Mouse (Mus musculus) hindbrain, embryonic 14.5 days (tissue): ENCODE results near the gene Sars2. TPM values are rescaled to one million over a fixed set of nuclear protein-coding genes. Genes with fewer than 3 reads are reported as not detected.

Source experiments
- ATAC-seq: fragments of 200-750 bp; cut with Nextera tagmentation; 2 replicates; pipeline ENCODE4 v1.8.0; 2017; ENCODE audit warnings: moderate number of reproducible peaks, mild to moderate bottlenecking, moderate TSS enrichment, moderate library complexity; ENCODE audit not compliant: low FRiP score
- DNase-seq: peaks from one replicate; pipeline ENCODE4 v3.0.0-alpha.2; 2015; ENCODE audit warnings: low spot score
- H3K27ac ChIP-seq: fragments of 300-500 bp; sonication (generic); 2 replicates; pipeline ENCODE4 v1.5.1; 2014; ENCODE audit warnings: mild to moderate bottlenecking, moderate library complexity
- H3K27me3 ChIP-seq: fragments of 300-500 bp; sonication (generic); 2 replicates; pipeline ENCODE4 v1.6.1; 2014; ENCODE audit warnings: mild to moderate bottlenecking, low read length, mixed read lengths; ENCODE audit not compliant: control insufficient read depth, insufficient read depth
- H3K36me3 ChIP-seq: fragments of 300-500 bp; sonication (generic); replicated peaks from 2 replicates; pipeline ENCODE4 v1.6.1; 2014; ENCODE audit not compliant: control insufficient read depth, insufficient read depth
- H3K4me1 ChIP-seq: fragments of 300-500 bp; sonication (generic); replicated peaks from 2 replicates; pipeline ENCODE4 v1.6.1; 2014; ENCODE audit warnings: antibody characterized with exemption, low read length, mixed read lengths; ENCODE audit not compliant: control insufficient read depth, insufficient read depth
- H3K4me2 ChIP-seq: fragments of 300-500 bp; sonication (generic); replicated peaks from 2 replicates; pipeline ENCODE4 v1.6.1; 2014; ENCODE audit warnings: mild to moderate bottlenecking, moderate library complexity
- H3K4me3 ChIP-seq: fragments of 300-500 bp; sonication (generic); replicated peaks from 2 replicates; pipeline ENCODE4 v1.5.1; 2014; ENCODE audit warnings: mild to moderate bottlenecking, low read length
- H3K9ac ChIP-seq: fragments of 300-500 bp; sonication (generic); 2 replicates; pipeline ENCODE4 v1.6.1; 2014
- H3K9me3 ChIP-seq: fragments of 300-500 bp; sonication (generic); 2 replicates; pipeline ENCODE4 v1.6.1; 2016; ENCODE audit warnings: low read length; ENCODE audit not compliant: control insufficient read depth
- WGBS: fragments of 180-500 bp; shearing (Covaris S2); extraction: QIAGEN DNeasy Blood & Tissue Kit; methylation state at CpG from one replicate; pipeline ENCODE4 v1.1.7; 2014; 5-methylcytosine and 5-hydroxymethylcytosine counted together
- polyA plus RNA-seq: library from polyadenylated mRNA; unstranded; fragments of >200 nt; fragmentation: Nextera tagmentation; extraction: Ambion mirVana; gene quantifications from 2 replicates; pipeline ENCODE4 v1.2.1, GENCODE M21; 2014

Gene Sars2
- polyA plus RNA-seq, 1 experiment from 2014 or later, result 16.6 TPM

DNA sequence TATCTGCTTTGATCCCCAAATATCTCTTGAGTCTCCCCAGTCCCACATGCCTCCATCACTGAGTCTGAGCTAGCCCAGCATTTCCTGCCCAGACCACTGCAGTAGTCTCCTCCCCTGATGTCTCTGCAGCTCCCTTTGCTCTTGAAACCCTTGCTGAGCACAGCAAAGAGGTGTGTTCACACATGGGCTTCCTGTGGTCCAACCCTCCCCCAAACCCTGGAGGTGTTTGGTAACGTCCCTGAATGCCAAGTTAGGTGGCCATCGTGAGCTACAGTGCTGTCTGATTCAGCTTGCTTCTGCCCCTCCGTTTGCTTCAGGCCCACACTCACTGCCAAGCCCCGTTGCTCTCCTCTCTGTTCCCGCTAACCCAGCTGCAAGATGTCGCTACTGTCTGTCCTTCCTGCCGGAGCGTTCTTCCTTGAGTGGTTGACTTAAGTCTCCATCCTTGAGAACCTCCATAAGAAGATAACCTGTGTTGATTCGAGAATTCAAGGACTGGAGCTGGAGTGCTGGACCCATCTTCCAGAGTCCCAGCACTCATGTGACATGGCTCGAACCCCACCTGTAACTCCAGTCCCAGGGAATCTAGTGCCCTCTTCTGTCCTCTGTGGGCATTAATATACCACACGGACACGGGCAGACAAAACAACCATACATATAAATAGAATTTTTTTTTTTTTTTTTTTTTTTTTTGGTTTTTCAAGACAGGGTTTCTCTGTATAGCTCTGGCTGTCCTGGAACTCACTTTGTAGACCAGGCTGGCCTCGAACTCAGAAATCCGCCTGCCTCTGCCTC lies 50.8 kb downstream of the Sars2 start:
- Histone ChIP-seq H3K36me3 (no peaks in the 10 kb centered on the region; the same call in 1 of the 2 replicates), H3K27ac (no peak overlapping the region), H3K4me3 (no peak overlapping the region), H3K4me2 (no peak overlapping the region), H3K9me3 (no peaks in the 10 kb centered on the region), H3K4me1 (no peaks in the 10 kb centered on the region), H3K27me3 (no peaks in the 10 kb centered on the region), H3K9ac (no peak overlapping the region)
- ATAC-seq (no peak), DNase-seq (no peak)
- WGBS, result 87% methylated on average over 13 of the region's 14 CpGs

DNA sequence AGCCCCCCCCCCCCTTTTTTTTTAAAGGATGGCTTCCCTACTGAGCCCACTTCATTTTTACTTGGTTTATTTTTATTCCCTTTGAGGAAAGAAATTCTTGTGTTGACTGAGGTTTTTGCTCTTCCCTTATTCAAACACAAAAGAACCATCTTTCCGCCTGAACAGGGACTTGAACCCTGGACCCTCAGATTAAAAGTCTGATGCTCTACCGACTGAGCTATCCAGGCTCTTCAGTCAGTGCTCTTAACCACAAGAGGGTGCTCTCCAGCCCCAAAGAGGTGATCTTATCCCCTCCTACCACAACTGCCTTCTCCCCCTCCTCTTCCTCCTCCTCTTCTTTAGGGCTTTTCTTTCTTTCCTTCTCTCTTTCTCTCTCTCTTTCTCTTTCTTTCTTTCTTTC lies 52.0 kb downstream of the Sars2 start:
- Histone ChIP-seq H3K27ac (no peak overlapping the region), H3K4me2 (no peak overlapping the region), H3K9ac (no peak overlapping the region), H3K27me3 (no peaks in the 10 kb centered on the region), H3K9me3 (no peaks in the 10 kb centered on the region), H3K36me3 (no peaks in the 10 kb centered on the region), H3K4me1 (no peaks in the 10 kb centered on the region), H3K4me3 (no peak overlapping the region)
- DNase-seq (no peak), ATAC-seq (no peak)
- 36% methylated on average over 2 of the region's 2 CpGs for WGBS

DNA sequence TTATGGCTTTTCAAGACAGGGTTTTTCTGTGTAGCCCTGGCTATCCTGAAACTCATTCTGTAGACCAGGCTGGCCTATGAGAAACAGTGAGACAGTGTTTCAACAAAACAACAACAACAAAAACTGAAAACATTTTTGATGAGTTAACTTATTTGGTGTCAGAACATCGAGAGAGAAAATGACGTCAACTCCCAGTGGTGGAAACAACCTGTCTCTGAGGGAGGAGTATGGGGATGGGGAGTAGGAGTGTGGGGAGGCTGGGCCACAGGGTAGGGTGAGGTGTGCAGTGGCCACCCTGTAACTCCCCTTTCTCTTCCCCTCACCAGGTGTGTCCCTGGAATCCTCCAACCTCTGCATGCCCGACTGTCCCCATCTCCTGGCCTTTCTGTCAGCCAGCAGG lies 52.7 kb downstream of the Sars2 start:
- ATAC-seq (no peak), DNase-seq (no peak)
- WGBS, result 74% methylated on average over 3 of the region's 3 CpGs
- no peak overlapping the region for H3K9ac ChIP-seq
- H3K27me3 ChIP-seq, result no peaks in the 10 kb centered on the region
- no peaks in the 10 kb centered on the region for H3K4me1 ChIP-seq
- no peak overlapping the region for H3K27ac ChIP-seq
- H3K9me3 ChIP-seq, result no peaks in the 10 kb centered on the region
- H3K36me3 ChIP-seq, result no peaks in the 10 kb centered on the region
- no peak overlapping the region for H3K4me3 ChIP-seq
- H3K4me2 ChIP-seq, result no peak overlapping the region

DNA sequence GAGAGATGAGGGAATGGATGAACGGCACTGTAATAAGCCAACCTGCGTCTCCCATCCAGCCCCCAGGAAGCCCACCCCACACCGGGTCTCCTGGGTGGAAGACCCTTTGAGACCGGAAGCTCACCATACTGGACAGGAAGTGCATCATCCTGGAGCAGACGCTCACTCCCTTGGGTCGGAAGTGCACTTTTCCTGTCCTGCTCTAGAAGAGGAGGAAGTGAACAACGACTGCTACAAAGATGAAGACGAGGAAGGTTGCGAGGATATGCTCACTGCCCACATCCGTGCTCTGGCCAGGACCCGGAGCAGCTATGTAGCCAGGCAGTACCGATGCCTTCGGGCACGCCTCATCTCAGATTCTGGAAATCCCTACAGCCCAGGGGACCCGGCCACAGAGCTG lies 54.0 kb downstream of the Sars2 start:
- DNase-seq (no peak), ATAC-seq (no peak)
- H3K9ac ChIP-seq, result no peak overlapping the region
- H3K9me3 ChIP-seq, result no peaks in the 10 kb centered on the region
- 81% methylated on average over 15 of the region's 15 CpGs for WGBS
- H3K4me1 ChIP-seq, result no peaks in the 10 kb centered on the region
- H3K4me3 ChIP-seq, result no peak overlapping the region
- no peaks in the 10 kb centered on the region for H3K36me3 ChIP-seq
- H3K27ac ChIP-seq, result no peak overlapping the region
- no peaks in the 10 kb centered on the region for H3K27me3 ChIP-seq
- peak overlapping the region; percentile 35 for H3K4me2 ChIP-seq

DNA sequence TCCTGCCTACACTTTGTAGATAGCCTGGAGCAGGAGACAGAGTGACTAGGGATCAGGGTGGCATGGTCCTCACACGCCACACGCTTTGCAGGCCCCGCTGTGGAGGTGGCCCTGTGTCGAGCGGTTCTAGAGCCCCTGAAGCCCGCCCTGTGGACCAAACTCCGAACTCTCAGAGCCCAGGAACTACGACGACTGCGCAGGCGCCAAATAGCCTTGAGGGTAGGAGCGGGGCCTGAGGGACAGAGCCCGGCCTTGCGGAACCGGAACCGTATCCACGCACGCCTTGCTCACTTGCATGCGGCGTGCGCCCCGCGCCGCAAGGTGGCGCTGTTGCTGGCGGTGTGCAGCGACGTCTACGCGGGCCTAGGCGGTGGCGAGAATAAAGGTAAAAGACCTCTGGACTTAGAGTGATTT lies 54.8 kb downstream of the Sars2 start:
- peak; percentile 69; the same call in 1 of the 2 replicates for ATAC-seq
- peak; percentile 82 for DNase-seq
- Histone ChIP-seq H3K9ac (no peak overlapping the region), H3K4me3 (no peak overlapping the region), H3K9me3 (no peaks in the 10 kb centered on the region), H3K36me3 (no peaks in the 10 kb centered on the region), H3K4me2 (peak overlapping the region; percentile 35), H3K27ac (no peak overlapping the region), H3K4me1 (no peaks in the 10 kb centered on the region), H3K27me3 (no peaks in the 10 kb centered on the region)
- 15% methylated on average over 32 of the region's 32 CpGs for WGBS

DNA sequence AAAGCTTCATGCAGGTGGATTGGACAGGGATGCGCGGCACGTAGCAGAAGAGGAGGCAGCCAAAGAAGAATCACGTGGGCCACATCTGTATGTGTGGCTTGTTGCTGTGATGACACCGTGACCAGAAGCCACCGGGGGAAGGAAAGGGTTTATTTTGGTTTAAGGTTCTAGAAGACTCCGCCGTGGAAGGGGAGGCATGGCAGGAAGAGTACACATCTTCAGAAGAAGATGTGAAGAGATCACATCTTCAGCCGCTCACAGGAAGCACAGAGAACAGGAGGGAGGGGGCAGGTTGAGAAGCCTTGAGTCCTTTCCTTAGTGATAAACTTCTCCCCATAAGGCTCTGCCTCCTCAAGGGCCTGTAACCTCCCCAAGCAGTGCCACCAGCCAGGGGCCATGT lies 58.2 kb downstream of the Sars2 start:
- no peak overlapping the region for H3K4me3 ChIP-seq
- H3K9ac ChIP-seq, result no peak overlapping the region
- ATAC-seq (no peak), DNase-seq (no peak)
- H3K4me2 ChIP-seq, result no peak overlapping the region
- H3K4me1 ChIP-seq, result peaks cover 6% of the 10 kb centered on the region; the same call in 1 of the 2 replicates
- WGBS, result 95% methylated on average over 9 of the region's 9 CpGs
- no peaks in the 10 kb centered on the region for H3K27me3 ChIP-seq
- no peaks in the 10 kb centered on the region for H3K36me3 ChIP-seq
- no peaks in the 10 kb centered on the region for H3K9me3 ChIP-seq
- H3K27ac ChIP-seq, result no peak overlapping the region

DNA sequence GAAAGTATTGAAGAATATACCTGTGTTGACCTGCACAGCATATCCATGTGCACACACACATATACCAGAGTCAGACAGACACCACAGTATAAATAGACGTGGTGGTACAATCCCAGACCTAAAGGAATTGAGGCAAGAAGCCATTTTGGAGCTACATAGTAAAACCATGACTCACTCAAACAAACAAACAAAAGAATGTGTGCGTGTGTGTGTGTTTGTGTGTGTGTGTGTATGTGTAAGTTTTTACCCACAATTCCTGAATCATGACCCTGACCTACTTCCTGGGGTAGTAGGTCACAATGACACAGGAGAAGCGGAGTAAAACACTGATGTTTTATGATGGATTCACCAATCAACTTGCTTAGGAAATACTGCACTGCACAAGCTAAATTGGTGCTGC lies 59.7 kb downstream of the Sars2 start:
- 77% methylated on average over 3 of the region's 3 CpGs for WGBS
- ATAC-seq, result no peak
- Histone ChIP-seq H3K4me2 (no peak overlapping the region), H3K36me3 (no peaks in the 10 kb centered on the region), H3K27me3 (no peaks in the 10 kb centered on the region), H3K9me3 (no peaks in the 10 kb centered on the region), H3K27ac (peak overlapping the region; percentile 55), H3K4me3 (no peak overlapping the region), H3K9ac (no peak overlapping the region), H3K4me1 (peaks cover 6% of the 10 kb centered on the region; the same call in 1 of the 2 replicates)
- no peak for DNase-seq

DNA sequence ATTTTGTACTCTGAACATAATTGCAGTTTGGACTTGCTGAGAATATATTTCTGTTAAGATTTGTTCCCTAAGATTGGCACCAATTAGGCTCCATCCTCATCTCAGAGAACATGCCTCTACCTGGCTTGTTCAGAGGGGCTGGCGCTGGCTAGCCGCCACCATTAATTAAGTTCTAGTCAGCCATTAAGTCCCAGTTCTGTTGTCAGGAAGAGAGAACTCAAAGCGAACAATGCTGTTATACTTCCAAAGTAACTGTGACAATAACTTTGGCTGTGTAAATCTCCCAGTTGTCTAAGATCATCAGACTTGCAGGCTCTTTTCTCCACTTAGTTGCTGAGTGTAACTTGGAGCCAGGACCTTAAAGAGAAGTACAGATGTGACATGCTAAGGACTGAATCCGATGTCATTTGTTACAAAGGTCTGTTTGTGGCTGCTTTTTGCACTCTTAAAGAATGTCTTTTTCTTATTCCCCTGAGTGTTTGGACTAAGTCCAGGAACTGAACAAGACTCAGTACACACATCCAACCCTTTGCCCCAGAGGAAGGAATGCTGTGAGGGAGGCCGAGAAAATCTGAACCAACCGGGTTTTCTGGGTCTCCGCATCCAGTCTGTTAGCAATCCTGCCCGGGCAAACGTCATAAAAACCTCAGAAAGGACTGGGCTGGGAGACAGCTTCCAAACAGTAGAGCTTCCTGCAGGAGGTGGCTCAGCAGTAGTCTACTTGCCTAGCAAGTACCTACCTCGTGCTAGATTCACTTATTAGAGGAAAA lies 60.3 kb downstream of the Sars2 start:
- Histone ChIP-seq H3K4me3 (no peak overlapping the region), H3K27me3 (no peaks in the 10 kb centered on the region), H3K4me2 (no peak overlapping the region), H3K9ac (no peak overlapping the region), H3K4me1 (peaks cover 6% of the 10 kb centered on the region; the same call in 1 of the 2 replicates), H3K27ac (peak overlapping the region; percentile 55), H3K9me3 (no peaks in the 10 kb centered on the region), H3K36me3 (no peaks in the 10 kb centered on the region)
- ATAC-seq (no peak), DNase-seq (peak; percentile 40)
- 28% methylated on average over 10 of the region's 10 CpGs for WGBS

DNA sequence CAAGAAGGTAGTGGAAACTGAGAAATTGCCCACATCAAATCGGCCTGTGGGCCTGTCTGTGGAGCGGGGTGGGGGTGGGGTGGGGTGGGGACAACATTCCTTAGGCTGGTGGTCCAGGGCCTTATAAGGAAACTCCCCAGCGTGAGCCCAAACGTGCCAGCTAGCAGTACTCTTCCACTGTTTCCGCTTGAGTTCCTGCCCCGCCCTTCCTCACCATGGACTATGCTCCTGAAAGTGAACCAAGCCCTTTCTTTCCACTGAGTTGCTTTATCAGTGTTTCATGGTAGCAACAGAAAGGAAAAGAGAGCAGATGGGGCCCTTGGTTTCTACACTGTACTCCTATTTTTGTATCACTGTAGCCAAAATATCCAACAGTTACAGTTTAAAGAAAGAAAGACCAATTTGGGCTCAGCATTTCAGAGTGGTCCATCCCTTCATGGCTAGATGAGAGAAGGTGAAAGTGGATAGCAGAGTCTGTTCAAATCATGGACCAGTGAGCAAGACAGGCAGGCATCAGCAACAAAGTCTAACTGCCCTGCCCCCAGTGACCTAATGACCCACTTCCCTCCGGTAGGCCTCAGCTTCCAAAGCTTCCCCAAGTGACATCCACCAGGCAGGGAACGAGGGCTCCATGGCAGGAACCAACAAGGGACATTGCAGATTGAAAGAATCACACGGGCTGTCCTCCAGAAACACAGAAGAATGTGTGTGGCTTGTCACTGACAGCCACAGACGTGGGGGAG lies 61.2 kb downstream of the Sars2 start:
- H3K36me3 ChIP-seq, result no peaks in the 10 kb centered on the region
- H3K4me1 ChIP-seq, result peaks cover 9% of the 10 kb centered on the region
- no peaks in the 10 kb centered on the region for H3K9me3 ChIP-seq
- WGBS, result 5% methylated on average over 10 of the region's 10 CpGs
- no peak overlapping the region for H3K4me2 ChIP-seq
- no peak overlapping the region for H3K4me3 ChIP-seq
- no peaks in the 10 kb centered on the region for H3K27me3 ChIP-seq
- DNase-seq (no peak), ATAC-seq (no peak)
- H3K9ac ChIP-seq, result no peak overlapping the region
- peak overlapping the region; percentile 61 for H3K27ac ChIP-seq
